Mouse (Mus musculus) MEL (cell line): ENCODE data around the gene Pdzd7. TPM values are rescaled to one million over a fixed set of nuclear protein-coding genes. Genes with fewer than 3 reads are reported as not detected.

Experiments
- DNase-seq: peaks from one replicate; pipeline ENCODE4 v3.0.0; 2011; ENCODE audit warnings: low read depth, low spot score
- H3K27ac ChIP-seq: 2 replicates; pipeline ENCODE4 v1.5.1; 2012; ENCODE audit warnings: low read depth, mild to moderate bottlenecking, control low read depth, low read length, moderate library complexity; ENCODE audit not compliant: control insufficient read depth
- H3K27me3 ChIP-seq, 2 experiments: fragments of 150-350 bp in 1 of 2; sonication (generic) in 1 of 2; 2 replicates each; pipeline ENCODE4 v1.6.1; 2012; ENCODE audit warnings: low read length in 2 of 2, mild to moderate bottlenecking in 2 of 2, improper control_type of control experiment in 1 of 2, moderate library complexity in 1 of 2; ENCODE audit not compliant: insufficient read depth in 2 of 2, control insufficient read depth in 1 of 2
- H3K36me3 ChIP-seq, 2 experiments: 2 replicates each; pipeline ENCODE4 v1.6.1; 2012 to 2014; ENCODE audit warnings: low read length in 2 of 2, improper control_type of control experiment in 1 of 2, inconsistent platforms in 1 of 2, mild to moderate bottlenecking in 1 of 2; ENCODE audit not compliant: insufficient read depth in 2 of 2, control insufficient read depth in 1 of 2
- H3K4me1 ChIP-seq, 2 experiments: fragments of 150-350 bp in 1 of 2; sonication (generic) in 1 of 2; 2 replicates each; pipeline ENCODE4 v1.6.1; 2012; ENCODE audit warnings: low read length in 2 of 2, improper control_type of control experiment in 1 of 2, mild to moderate bottlenecking in 1 of 2; ENCODE audit not compliant: insufficient read depth in 2 of 2, control insufficient read depth in 1 of 2
- H3K4me3 ChIP-seq, 2 experiments: fragments of 150-350 bp in 1 of 2; sonication (generic) in 1 of 2; 2 replicates each; pipeline ENCODE4 v1.5.1; 2012; ENCODE audit warnings: low read depth in 2 of 2, low read length in 2 of 2, mild to moderate bottlenecking in 2 of 2, moderate library complexity in 2 of 2, control low read depth in 1 of 2, improper control_type of control experiment in 1 of 2; ENCODE audit not compliant: control insufficient read depth in 1 of 2, insufficient read depth in 1 of 2
- H3K79me2 ChIP-seq: 2 replicates; pipeline ENCODE4 v1.6.1; 2012; ENCODE audit warnings: mild to moderate bottlenecking, low read length, moderate library complexity; ENCODE audit not compliant: control insufficient read depth, poor library complexity, insufficient read depth
- H3K9ac ChIP-seq: 2 replicates; pipeline ENCODE4 v1.6.1; 2012; ENCODE audit warnings: low read depth, mild to moderate bottlenecking, control low read depth, low read length, moderate library complexity; ENCODE audit not compliant: control insufficient read depth, poor library complexity, severe bottlenecking
- H3K9me3 ChIP-seq: fragments of 150-350 bp; sonication (generic); replicated peaks from 2 replicates; pipeline ENCODE4 v1.6.1; 2012; ENCODE audit warnings: mild to moderate bottlenecking, low read length, improper control_type of control experiment, moderate library complexity; ENCODE audit not compliant: insufficient read depth
- CHD1 ChIP-seq: IDR thresholded peaks from 2 replicates; pipeline ENCODE4 v1.6.1; 2012; ENCODE audit warnings: low read depth, mild to moderate bottlenecking, inconsistent platforms, low read length, improper control_type of control experiment
- E2F4 ChIP-seq: IDR thresholded peaks from 2 replicates; pipeline ENCODE4 v1.6.1; 2011; ENCODE audit warnings: low read depth, low read length, improper control_type of control experiment, borderline replicate concordance
- EP300 ChIP-seq, 2 experiments: IDR thresholded peaks; 2 replicates each; pipeline ENCODE4 v1.6.1; 2011; ENCODE audit warnings: improper control_type of control experiment in 2 of 2, low read length in 2 of 2, low read depth in 1 of 2, mild to moderate bottlenecking in 1 of 2
- ETS1 ChIP-seq: IDR thresholded peaks from 2 replicates; pipeline ENCODE4 v1.6.1; 2012; ENCODE audit warnings: low read depth, mild to moderate bottlenecking, inconsistent platforms, low read length, improper control_type of control experiment, moderate library complexity
- GABPA ChIP-seq: IDR thresholded peaks from 2 replicates; pipeline ENCODE4 v1.6.1; 2012; ENCODE audit warnings: low read depth, mild to moderate bottlenecking, inconsistent platforms, low read length, improper control_type of control experiment, moderate library complexity
- GATA1 ChIP-seq: IDR thresholded peaks from 2 replicates; pipeline ENCODE4 v1.6.1; 2011; ENCODE audit warnings: low read depth, low read length, improper control_type of control experiment
- HCFC1 ChIP-seq: IDR thresholded peaks from 2 replicates; pipeline ENCODE4 v1.6.1; 2012; ENCODE audit warnings: low read depth, mild to moderate bottlenecking, inconsistent platforms, low read length, improper control_type of control experiment, moderate library complexity
- JUND ChIP-seq: IDR thresholded peaks from 2 replicates; pipeline ENCODE4 v1.6.1; 2011; ENCODE audit warnings: low read depth, mild to moderate bottlenecking, improper control_type of control experiment, low read length
- MAFK ChIP-seq: IDR thresholded peaks from 2 replicates; pipeline ENCODE4 v1.6.1; 2011; ENCODE audit warnings: low read depth, mild to moderate bottlenecking, low read length, improper control_type of control experiment, borderline replicate concordance
- MAX ChIP-seq: IDR thresholded peaks from 2 replicates; pipeline ENCODE4 v1.6.1; 2011; ENCODE audit warnings: low read length, improper control_type of control experiment
- MAZ ChIP-seq: IDR thresholded peaks from 2 replicates; pipeline ENCODE4 v1.6.1; 2012; ENCODE audit warnings: low read depth, mild to moderate bottlenecking, inconsistent platforms, low read length, improper control_type of control experiment
- MXI1 ChIP-seq: IDR thresholded peaks from 2 replicates; pipeline ENCODE4 v1.6.1; 2011; ENCODE audit warnings: mild to moderate bottlenecking, low read depth, low read length, improper control_type of control experiment
- MYB ChIP-seq: IDR thresholded peaks from 2 replicates; pipeline ENCODE4 v1.6.1; 2011; ENCODE audit warnings: mild to moderate bottlenecking, low read depth, low read length, improper control_type of control experiment
- NELFE ChIP-seq: IDR thresholded peaks from 2 replicates; pipeline ENCODE4 v1.6.1; 2011; ENCODE audit warnings: low read depth, low read length, improper control_type of control experiment
- POLR2A ChIP-seq, 2 experiments: IDR thresholded peaks; 2 replicates each; pipeline ENCODE4 v1.6.1; 2011 to 2012; ENCODE audit warnings: low read length in 2 of 2, mild to moderate bottlenecking in 2 of 2, control low read depth in 1 of 2, improper control_type of control experiment in 1 of 2, low read depth in 1 of 2, moderate library complexity in 1 of 2; ENCODE audit not compliant: control insufficient read depth in 1 of 2, insufficient read depth in 1 of 2, poor library complexity in 1 of 2
- POLR2AphosphoS2 ChIP-seq: IDR thresholded peaks from 2 replicates; pipeline ENCODE4 v1.6.1; 2011; ENCODE audit warnings: low read length, improper control_type of control experiment
- RCOR1 ChIP-seq: IDR thresholded peaks from 2 replicates; pipeline ENCODE4 v1.6.1; 2012; ENCODE audit warnings: low read depth, mild to moderate bottlenecking, inconsistent platforms, low read length, improper control_type of control experiment
- SIN3A ChIP-seq: IDR thresholded peaks from 2 replicates; pipeline ENCODE4 v1.6.1; 2012; ENCODE audit warnings: low read length, improper control_type of control experiment, inconsistent platforms
- TAL1 ChIP-seq: IDR thresholded peaks from 2 replicates; pipeline ENCODE4 v1.6.1; 2012; ENCODE audit warnings: mild to moderate bottlenecking, inconsistent platforms, low read length, moderate library complexity, mixed read lengths
- TBP ChIP-seq: IDR thresholded peaks from 2 replicates; pipeline ENCODE4 v1.8.0; 2011; ENCODE audit warnings: low read depth, low read length, improper control_type of control experiment
- USF2 ChIP-seq, 2 experiments: IDR thresholded peaks; 2 replicates each; pipeline ENCODE4 v1.6.1; 2011 to 2012; ENCODE audit warnings: improper control_type of control experiment in 2 of 2, low read length in 2 of 2, borderline replicate concordance in 1 of 2, inconsistent platforms in 1 of 2, low read depth in 1 of 2, mild to moderate bottlenecking in 1 of 2; ENCODE audit not compliant: insufficient read depth in 1 of 2
- ZC3H11A ChIP-seq: IDR thresholded peaks from 2 replicates; pipeline ENCODE4 v1.6.1; 2012; ENCODE audit warnings: low read depth, mild to moderate bottlenecking, inconsistent platforms, low read length, improper control_type of control experiment
- ZNF384 ChIP-seq: IDR thresholded peaks from 2 replicates; pipeline ENCODE4 v1.6.1; 2012; ENCODE audit warnings: low read depth, mild to moderate bottlenecking, inconsistent platforms, low read length, improper control_type of control experiment
- polyA plus RNA-seq, 2 experiments: library from polyadenylated mRNA; stranded (reverse) in 1 of 2; unstranded in 1 of 2; fragments of >175 nt in 1 of 2; fragments of >200 nt in 1 of 2; gene quantifications; 2 replicates each; pipeline versions ENCODE4 v1.2.1 to v1.2.4; 2012; ENCODE audit warnings: low replicate concordance in 2 of 2, low read depth in 1 of 2; ENCODE audit not compliant: insufficient read length in 2 of 2, insufficient read depth in 1 of 2, missing spikeins in 1 of 2
- total RNA-seq: library from RNA; depleted of rRNA; stranded (reverse); fragments of 300-350 nt; gene quantifications from 2 replicates; pipeline ENCODE4 v1.2.3, GENCODE M21; 2012

Gene Pdzd7
- total and polyA plus RNA-seq, 3 experiments: 0.08 to 0.56 TPM; not detected in 1

DNA sequence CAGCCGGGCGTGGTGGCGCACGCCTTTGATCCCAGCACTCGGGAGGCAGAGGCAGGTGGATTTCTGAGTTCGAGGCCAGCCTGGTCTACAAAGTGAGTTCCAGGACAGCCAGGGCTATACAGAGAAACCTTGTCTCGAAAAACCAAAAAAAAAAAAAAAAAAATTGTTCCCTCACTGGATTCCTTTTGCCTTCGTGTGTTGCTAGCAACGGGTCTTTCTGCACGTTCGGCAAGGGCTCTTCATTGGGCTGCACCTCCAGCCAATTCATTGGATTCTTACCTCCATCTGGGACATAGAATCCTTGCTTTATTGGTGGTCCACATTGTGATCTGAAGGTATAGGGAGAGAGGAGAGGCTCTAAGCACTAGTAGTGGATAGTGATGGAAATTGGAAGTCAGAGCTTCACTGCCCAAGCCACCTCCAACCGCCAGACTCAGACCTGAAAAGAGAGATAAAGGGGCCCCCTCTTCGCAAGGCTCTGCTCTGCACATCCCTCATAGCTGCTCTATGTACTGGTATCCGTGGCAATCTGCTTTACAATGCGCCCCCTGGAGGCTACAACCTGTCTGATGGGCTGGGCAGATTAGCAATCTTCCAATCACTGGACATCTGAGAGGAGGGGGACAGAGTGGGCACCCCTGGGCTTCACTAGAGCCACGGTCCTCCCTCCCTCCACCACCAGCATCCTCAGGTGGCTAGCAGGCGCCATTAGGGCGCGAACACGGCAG, 18.2 kb upstream of the Pdzd7 start (continued):
- TF ChIP-seq MYB (no peak), POLR2AphosphoS2 (no peak), MAZ (peak; percentile 76; the same call in 1 of the 2 replicates), ZC3H11A (peak; percentile 19; the same call in 1 of the 2 replicates), POLR2A (IDR thresholded peaks at IDR 0.05; ENCODE audit: control insufficient read depth in 1 of 2, insufficient read depth in 1 of 2, low read depth in 1 of 2, low read length in 2 of 2, poor library complexity in 1 of 2) (no peak; a peak in 1 of 4 replicates)

DNA sequence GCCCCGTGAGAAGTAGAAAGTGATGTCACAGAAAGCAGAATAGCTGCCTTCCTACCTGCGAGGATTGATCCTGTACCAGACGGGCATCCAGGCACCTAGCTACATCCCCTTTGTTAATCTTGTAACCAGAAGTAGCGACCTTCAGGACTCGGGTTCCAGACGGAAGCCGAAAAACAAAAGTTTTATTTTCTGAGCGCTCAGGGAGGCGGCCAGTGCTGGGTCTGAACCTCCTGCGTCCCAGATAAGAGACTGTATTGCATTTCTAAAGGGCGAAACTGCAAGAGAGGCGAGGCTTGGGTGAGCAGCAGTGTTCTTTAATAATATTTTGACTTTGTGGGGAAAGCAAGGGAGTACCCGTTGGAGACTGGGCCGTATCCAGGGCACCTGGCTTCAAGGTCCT, 13.3 kb upstream of the Pdzd7 start:
- H3K4me1 ChIP-seq: peaks cover 15 to 34% of the 10 kb centered on the region in 2 experiments
- peaks cover 3% of the 10 kb centered on the region; the same call in 1 of the 2 replicates for H3K79me2 ChIP-seq
- peak overlapping the region; percentile 92 for H3K9ac ChIP-seq
- DNase-seq: no peak
- TF ChIP-seq ETS1 (0 out of 2 replicates have a peak, but pooled peaks have one; percentile 46), TAL1 (no peak), GABPA (no peak), POLR2AphosphoS2 (no peak; the same call in 1 of the 2 replicates), CHD1 (no peak), NELFE (no peak; the same call in 1 of the 2 replicates), E2F4 (no peak), MAX (no peak), MXI1 (0 out of 2 replicates have a peak, but pooled peaks have one; percentile 7), HCFC1 (no peak), POLR2A (IDR thresholded peaks at IDR 0.05; ENCODE audit: control insufficient read depth in 1 of 2, insufficient read depth in 1 of 2, low read depth in 1 of 2, low read length in 2 of 2, poor library complexity in 1 of 2) (peak in 1 of 2 experiments; percentile 24; a peak in 1 of 4 replicates), RCOR1 (no peak), JUND (no peak), GATA1 (no peak), SIN3A (0 out of 2 replicates have a peak, but pooled peaks have one; percentile 35), ZNF384 (no peak), TBP (no peak), EP300 (IDR thresholded peaks at IDR 0.05; ENCODE audit: low read depth in 1 of 2, low read length in 2 of 2) (peak; percentile 6 to 47; a peak in 1 of 4 replicates), USF2 (IDR thresholded peaks at IDR 0.05; ENCODE audit: borderline replicate concordance in 1 of 2, insufficient read depth in 1 of 2, low read depth in 1 of 2, low read length in 2 of 2) (no peak), MAFK (no peak)
- TF ChIP-seq, all 39 proteins: peak for 5
- peaks cover 0 to 34% of the 10 kb centered on the region in 2 experiments; a peak in 2 of 4 replicates for H3K36me3 ChIP-seq
- peak overlapping the region; percentile 81 to 94 for H3K4me3 ChIP-seq
- H3K9me3 ChIP-seq: no peaks in the 10 kb centered on the region
- peak overlapping the region; percentile 97 for H3K27ac ChIP-seq
- no peaks in the 10 kb centered on the region for H3K27me3 ChIP-seq
